Mouse (Mus musculus) embryonic facial prominence, embryonic 10.5 days (tissue): ENCODE results near the gene Ccno. TPM values are rescaled to one million over a fixed set of nuclear protein-coding genes. Genes with fewer than 3 reads are reported as not detected.

Experiments used
- DNase-seq: peaks from one replicate; pipeline ENCODE4 v3.0.0-alpha.2; 2017; ENCODE audit warnings: low spot score
- H3K27ac ChIP-seq: fragments of 300-500 bp; sonication (generic); replicated peaks from 2 replicates; pipeline ENCODE4 v1.5.1; 2016; ENCODE audit warnings: mild to moderate bottlenecking
- H3K27me3 ChIP-seq: fragments of 300-500 bp; sonication (generic); replicated peaks from 2 replicates; pipeline ENCODE4 v1.6.1; 2016; ENCODE audit warnings: low read depth, mild to moderate bottlenecking; ENCODE audit not compliant: poor library complexity, severe bottlenecking
- H3K36me3 ChIP-seq: fragments of 300-500 bp; sonication (generic); replicated peaks from 2 replicates; pipeline ENCODE4 v1.6.1; 2016; ENCODE audit warnings: mild to moderate bottlenecking, moderate library complexity
- H3K4me1 ChIP-seq: fragments of 300-500 bp; sonication (generic); 2 replicates; pipeline ENCODE4 v1.6.1; 2016
- H3K4me3 ChIP-seq: fragments of 300-500 bp; sonication (generic); 2 replicates; pipeline ENCODE4 v1.5.1; 2016; ENCODE audit warnings: mild to moderate bottlenecking, moderate library complexity
- H3K9me3 ChIP-seq: fragments of 300-500 bp; sonication (generic); 2 replicates; pipeline ENCODE4 v1.6.1; 2016; ENCODE audit warnings: mild to moderate bottlenecking
- WGBS: fragments of 180-500 bp; shearing (Covaris S2); methylation state at CpG from one replicate; pipeline ENCODE4 v1.1.7; 2016; 5-methylcytosine and 5-hydroxymethylcytosine counted together
- polyA plus RNA-seq: library from polyadenylated mRNA; unstranded; fragments of >200 nt; fragmentation: Nextera tagmentation; extraction: Ambion mirVana; gene quantifications from 2 replicates; pipeline ENCODE4 v1.2.1, GENCODE M21; 2016

Ccno gene
- polyA plus RNA-seq: 0.24 and 0.57 TPM in 2 replicates

DNA sequence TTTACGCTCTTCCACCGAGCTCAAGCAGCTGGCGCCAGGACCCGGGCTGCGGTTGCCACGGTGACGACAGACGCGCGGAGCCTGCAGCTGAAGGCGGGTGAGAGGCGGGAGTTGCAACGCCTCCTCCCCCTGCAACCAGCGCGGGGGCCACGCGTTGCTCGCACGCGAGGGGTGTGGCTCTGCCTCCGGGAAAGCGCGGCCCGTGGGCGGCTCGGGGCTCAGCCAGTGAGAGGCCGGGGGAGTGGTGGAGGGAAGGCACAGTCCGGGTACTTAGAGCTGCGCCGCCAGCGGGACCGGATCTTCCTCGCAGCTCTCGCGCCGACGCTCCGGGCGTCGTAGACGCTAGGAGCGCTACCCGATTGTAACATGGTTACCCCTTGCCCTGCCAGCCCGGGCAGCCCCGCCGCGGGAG lies at the start of gene Ccno:
Gene Ccno (plus strand): TSS at position 271 of the 412 bp plus-strand sequence.
- Histone ChIP-seq H3K36me3 (no peaks in the 10 kb centered on the region), H3K9me3 (no peaks in the 10 kb centered on the region), H3K27me3 (peaks cover 95% of the 10 kb centered on the region), H3K4me1 (peaks cover 44% of the 10 kb centered on the region), H3K4me3 (peak within 1 kb of the TSS; percentile 64), H3K27ac (peak within 1 kb of the TSS; percentile 40)
- under 1% methylated on average over 47 of the region's 47 CpGs for WGBS
- DNase-seq: peak; percentile 93

DNA sequence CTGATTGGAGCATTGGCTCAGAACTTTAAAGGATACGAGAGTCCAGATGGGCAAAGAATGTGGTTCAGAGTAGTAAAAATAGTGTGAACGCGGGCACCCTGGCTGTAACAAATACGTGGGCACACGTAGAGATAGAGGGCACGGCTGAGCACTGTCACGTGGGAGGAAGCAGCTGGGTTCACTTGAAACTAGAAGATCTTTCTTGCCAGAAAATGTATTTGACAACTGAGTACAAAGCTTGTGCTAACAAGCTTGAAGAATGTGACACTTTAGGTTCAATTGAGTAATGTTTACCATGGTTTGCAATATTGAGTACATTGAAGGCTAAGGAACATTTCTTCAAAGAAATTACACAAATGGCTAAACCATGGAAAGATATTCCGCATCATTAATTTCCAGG lies 49.5 kb upstream of the Ccno start:
- WGBS: 93% methylated on average over 8 of the region's 8 CpGs
- Histone ChIP-seq H3K36me3 (peaks cover 91% of the 10 kb centered on the region), H3K27ac (no peak overlapping the region), H3K4me3 (no peak overlapping the region), H3K27me3 (no peaks in the 10 kb centered on the region), H3K4me1 (no peaks in the 10 kb centered on the region), H3K9me3 (no peaks in the 10 kb centered on the region)
- no peak for DNase-seq

DNA sequence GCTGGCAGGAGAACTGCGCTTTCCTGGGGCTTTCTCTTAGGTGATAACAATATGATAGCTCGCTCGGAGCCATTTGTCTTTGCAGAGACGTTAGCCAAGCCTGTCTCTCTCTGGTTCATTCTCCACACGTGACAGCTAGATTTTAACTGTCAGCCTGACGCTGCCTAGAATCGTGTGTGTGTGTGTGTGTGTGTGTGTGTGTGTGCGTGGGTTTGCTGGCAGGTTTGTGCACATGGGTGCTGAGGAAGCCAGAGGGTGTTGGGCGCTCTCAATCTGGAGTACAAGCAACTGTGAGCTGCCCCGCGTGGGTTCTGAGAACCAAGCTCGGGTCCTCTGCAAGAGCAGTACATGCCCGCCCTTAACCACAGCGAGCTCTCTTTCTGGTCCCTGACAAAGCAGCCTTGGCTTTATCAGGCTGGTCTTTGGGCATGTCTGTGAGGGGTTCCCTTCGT lies 45.7 kb upstream of the Ccno start:
- Histone ChIP-seq H3K4me3 (no peak overlapping the region), H3K4me1 (no peaks in the 10 kb centered on the region), H3K9me3 (no peaks in the 10 kb centered on the region), H3K27me3 (no peaks in the 10 kb centered on the region), H3K36me3 (peaks cover 93% of the 10 kb centered on the region), H3K27ac (no peak overlapping the region)
- no peak for DNase-seq
- WGBS: 81% methylated on average over 15 of the region's 15 CpGs

DNA sequence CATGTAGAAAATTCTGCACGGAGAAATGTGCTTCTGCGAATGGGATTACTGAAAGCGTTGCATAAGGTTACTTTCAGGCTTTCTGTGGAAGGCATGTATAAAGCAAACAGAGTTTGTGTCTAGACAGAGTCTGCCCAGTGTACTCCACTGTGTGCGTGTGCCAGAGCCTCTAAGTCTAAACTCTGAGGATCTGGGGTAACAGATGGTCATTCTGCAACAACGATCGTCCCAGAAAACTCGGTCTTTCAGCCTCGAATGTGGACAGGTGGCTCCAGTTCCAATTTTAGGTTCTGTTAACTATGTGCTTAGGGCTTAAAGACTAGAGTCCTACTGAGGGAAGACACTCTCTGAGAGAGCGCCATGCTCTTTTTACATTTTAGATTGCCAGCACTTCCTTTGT lies 42.3 kb upstream of the Ccno start:
- H3K27ac ChIP-seq: no peak overlapping the region
- H3K4me3 ChIP-seq: no peak overlapping the region
- no peaks in the 10 kb centered on the region for H3K9me3 ChIP-seq
- peaks cover 92% of the 10 kb centered on the region for H3K36me3 ChIP-seq
- DNase-seq: no peak
- WGBS: 97% methylated on average over 9 of the region's 9 CpGs
- no peaks in the 10 kb centered on the region for H3K4me1 ChIP-seq
- H3K27me3 ChIP-seq: no peaks in the 10 kb centered on the region

DNA sequence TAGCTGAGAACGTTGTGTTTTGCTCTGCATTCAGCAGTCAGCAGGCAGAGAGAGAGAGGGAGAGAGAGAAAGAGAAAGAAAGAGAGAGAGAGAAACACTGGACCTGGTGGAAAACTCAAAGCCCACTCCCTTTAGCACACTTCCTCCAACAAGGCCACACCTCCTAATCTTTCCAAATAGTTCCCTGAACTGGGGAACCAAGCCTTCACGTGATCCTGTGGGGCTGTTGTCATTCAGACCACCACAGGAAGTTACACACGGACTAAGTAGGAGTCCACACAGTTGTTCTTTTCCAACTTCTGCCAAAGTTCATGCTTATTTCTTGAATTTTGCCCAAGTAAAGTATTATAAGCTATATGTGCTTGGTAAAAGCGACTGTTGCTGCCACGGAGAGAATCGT lies 41.7 kb upstream of the Ccno start:
- Histone ChIP-seq H3K27ac (no peak overlapping the region), H3K36me3 (peaks cover 92% of the 10 kb centered on the region), H3K4me3 (no peak overlapping the region), H3K27me3 (no peaks in the 10 kb centered on the region), H3K4me1 (no peaks in the 10 kb centered on the region), H3K9me3 (no peaks in the 10 kb centered on the region)
- DNase-seq: no peak
- 91% methylated on average over 6 of the region's 6 CpGs for WGBS

DNA sequence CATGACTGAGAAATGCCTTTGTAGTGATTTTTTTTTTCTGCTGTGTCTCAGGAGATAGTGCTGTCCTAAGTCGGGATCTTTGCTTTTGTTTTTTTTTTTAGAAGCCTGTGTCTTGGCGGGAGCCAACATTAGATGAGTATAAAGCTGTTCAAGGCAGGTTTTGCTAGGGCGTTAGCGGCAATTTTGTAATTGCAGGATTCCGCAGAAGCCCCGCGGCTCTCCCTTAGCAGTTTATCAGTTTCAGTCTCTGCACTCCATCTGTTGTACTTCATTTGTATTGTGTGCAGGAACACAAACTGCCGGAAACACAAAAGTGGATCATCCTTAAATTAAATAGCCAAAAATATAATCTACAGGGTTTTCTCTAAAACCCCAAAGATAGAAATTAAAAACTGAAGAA lies 33.5 kb upstream of the Ccno start:
- H3K27me3 ChIP-seq: no peaks in the 10 kb centered on the region
- no peak overlapping the region for H3K4me3 ChIP-seq
- no peak for DNase-seq
- WGBS: 95% methylated on average over 8 of the region's 8 CpGs
- H3K36me3 ChIP-seq: peaks cover 96% of the 10 kb centered on the region
- H3K27ac ChIP-seq: no peak overlapping the region
- no peaks in the 10 kb centered on the region for H3K4me1 ChIP-seq
- H3K9me3 ChIP-seq: no peaks in the 10 kb centered on the region

DNA sequence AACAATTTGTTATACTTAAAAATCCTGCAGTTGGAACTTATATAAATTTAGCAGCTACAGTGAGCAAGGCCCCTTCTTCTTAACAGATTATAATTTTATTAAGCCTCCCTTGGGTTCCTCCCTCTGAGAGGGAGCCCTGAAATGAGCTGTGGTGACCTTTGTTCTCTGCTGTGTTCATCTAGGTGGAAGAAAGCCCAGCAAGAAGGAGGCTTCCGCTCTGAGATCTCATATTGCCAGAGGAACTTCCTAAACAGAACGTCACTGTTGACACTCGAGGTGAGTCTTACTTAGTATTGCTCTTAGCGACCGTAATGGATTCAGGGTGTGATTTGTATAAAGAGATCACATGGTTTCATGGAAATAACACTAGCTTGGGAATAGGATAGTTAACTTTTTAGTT lies 24.5 kb upstream of the Ccno start:
- Histone ChIP-seq H3K27ac (no peak overlapping the region), H3K4me1 (no peaks in the 10 kb centered on the region), H3K4me3 (no peak overlapping the region), H3K27me3 (no peaks in the 10 kb centered on the region), H3K36me3 (peaks cover 80% of the 10 kb centered on the region), H3K9me3 (no peaks in the 10 kb centered on the region)
- DNase-seq: no peak
- WGBS: 84% methylated on average over 5 of the region's 5 CpGs

DNA sequence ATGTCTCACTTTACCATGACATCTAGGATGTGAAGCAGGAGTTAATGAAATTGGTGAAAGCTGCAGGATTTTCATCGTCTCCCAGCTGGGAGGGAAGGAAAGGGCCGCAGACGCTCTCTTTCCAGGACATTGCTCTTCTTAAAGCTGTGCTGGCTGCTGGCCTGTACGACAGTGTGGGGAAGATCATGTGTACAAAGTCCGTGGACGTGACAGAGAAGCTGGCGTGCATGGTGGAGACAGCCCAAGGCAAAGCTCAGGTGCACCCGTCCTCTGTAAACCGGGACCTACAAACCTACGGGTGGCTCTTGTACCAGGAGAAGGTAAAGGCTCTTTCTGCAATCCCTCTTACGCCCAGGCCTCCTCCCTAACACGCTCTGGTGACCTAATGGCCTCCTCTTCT lies 23.2 kb upstream of the Ccno start:
- 92% methylated on average over 12 of the region's 12 CpGs for WGBS
- DNase-seq: no peak

DNA sequence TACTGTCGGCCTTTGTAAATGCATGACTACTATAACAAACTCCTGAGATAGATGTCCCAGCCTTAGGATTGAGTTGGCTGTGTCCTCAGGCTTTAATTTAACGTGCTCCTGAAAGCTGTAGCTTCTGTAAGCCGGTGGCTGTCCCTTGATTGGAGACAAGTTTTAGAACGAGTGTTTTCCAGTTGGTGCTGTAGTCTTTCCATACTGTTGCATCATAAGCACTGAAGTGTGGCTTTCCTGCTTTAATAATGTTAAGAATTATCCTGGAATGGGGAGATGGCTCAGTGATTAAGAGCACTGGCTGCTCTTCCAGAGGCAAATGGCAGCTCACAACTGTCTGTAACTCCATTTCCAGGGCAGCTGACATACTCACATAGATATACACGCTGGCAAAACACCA lies 20.3 kb upstream of the Ccno start:
- peaks cover 68% of the 10 kb centered on the region for H3K36me3 ChIP-seq
- H3K27me3 ChIP-seq: no peaks in the 10 kb centered on the region
- no peaks in the 10 kb centered on the region for H3K9me3 ChIP-seq
- DNase-seq: no peak
- H3K4me1 ChIP-seq: no peaks in the 10 kb centered on the region
- no peak overlapping the region for H3K27ac ChIP-seq
- WGBS: 90% methylated on average over 5 of the region's 5 CpGs
- no peak overlapping the region for H3K4me3 ChIP-seq

More for the DNA sequence above, 23.2 kb upstream of the Ccno start:
- H3K36me3 ChIP-seq: peaks cover 81% of the 10 kb centered on the region
- H3K9me3 ChIP-seq: no peaks in the 10 kb centered on the region
- H3K27me3 ChIP-seq: no peaks in the 10 kb centered on the region
- H3K4me3 ChIP-seq: no peak overlapping the region
- H3K27ac ChIP-seq: no peak overlapping the region
- H3K4me1 ChIP-seq: no peaks in the 10 kb centered on the region

DNA sequence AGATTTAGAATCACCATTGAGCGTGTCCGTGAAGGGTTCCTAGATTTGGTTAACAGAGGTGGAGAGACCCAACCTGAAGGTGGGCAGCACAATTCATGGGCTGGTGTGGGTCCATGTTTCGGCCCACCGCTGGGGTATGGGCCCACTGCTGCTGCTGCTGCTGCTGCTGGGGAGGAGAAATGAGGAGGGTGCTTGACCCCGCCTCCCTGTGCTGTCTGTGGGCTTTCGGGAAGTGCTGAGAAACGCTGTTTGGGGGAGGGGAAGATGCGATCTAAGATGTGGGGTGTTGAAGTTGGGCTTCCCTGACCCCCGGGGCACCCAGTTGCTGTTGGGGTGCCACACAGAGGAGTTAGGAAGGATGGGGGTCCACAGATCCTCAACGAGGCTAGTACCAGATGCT lies 10.9 kb upstream of the Ccno start:
- Histone ChIP-seq H3K27ac (no peak overlapping the region), H3K4me3 (0 out of 2 replicates have a peak overlapping the region, but pooled peaks have one; percentile 26), H3K27me3 (peaks cover 42% of the 10 kb centered on the region), H3K4me1 (peaks cover 5% of the 10 kb centered on the region; the same call in 1 of the 2 replicates), H3K36me3 (no peaks in the 10 kb centered on the region), H3K9me3 (no peaks in the 10 kb centered on the region)
- no peak for DNase-seq
- WGBS: 38% methylated on average over 10 of the region's 10 CpGs

DNA sequence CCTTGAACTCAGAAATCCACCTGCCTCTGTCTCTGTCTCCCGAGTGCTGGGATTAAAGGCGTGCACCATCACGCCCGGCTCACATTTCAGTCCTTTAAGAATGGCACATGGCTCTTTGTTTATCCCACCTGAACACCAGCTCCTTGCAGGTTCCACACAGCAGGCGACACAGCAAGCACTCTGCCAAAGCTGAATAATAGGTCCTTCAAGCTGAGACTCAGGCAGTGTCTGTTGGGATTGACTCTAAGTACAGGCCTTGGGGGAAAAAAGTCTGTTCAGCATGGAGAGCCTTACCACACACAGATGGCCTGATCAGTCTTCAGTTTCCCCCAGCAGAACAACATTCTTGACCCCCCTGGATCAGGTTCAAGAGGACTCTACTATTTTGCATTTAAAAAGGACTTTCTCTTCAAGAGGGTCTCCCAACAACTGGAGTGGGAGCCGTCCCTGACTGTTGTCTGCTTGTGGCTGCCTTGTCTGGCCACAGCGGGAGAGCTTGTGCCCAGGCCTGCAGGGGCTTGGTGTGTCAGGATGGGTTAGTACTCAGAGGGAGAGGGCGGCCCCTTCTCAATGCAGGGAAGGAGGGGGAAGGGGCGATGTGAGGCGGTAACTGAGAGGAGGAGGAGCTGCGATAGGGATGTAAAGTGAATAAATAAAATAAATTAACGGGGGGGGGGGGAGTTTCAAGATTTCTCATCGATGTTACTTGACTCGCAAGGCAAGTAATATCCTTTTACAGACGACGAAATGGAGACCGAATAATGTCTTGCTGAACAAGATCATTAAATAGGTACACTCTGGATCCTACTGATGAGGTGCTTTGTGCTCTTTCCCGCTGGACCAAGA lies 1.8 kb upstream of the Ccno start:
- peaks cover 44% of the 10 kb centered on the region for H3K4me1 ChIP-seq
- 2% methylated on average over 18 of the region's 18 CpGs for WGBS
- peaks cover 94% of the 10 kb centered on the region for H3K27me3 ChIP-seq
- no peak overlapping the region for H3K27ac ChIP-seq
- peak; percentile 66 for DNase-seq
- peak overlapping the region; percentile 64 for H3K4me3 ChIP-seq
- no peaks in the 10 kb centered on the region for H3K9me3 ChIP-seq
- H3K36me3 ChIP-seq: no peaks in the 10 kb centered on the region

DNA sequence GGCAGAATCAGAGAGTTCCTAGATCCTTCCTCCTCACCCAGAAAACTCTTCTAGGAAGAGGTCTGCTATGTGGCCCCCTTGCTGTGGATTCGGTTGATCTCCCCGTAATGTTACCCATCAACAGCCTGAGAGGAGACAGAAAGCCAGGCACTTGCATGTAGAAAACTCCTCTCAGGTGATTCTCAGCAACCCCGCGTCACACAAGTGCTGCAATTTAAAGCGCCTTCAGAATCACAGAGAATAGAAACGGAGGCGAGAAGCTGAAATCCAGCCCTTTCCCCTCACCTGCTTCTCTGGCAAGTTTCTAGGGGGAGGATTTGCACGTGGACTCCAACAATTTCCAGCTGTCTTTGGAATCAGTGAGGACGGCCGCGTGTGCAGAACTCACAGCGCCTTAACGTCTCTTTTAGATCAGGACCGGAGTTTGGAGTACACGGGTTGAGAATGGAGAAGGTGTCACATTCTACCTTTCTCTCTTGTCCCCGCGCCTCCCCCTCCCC lies 1.1 kb upstream of the Ccno start:
- peaks cover 44% of the 10 kb centered on the region for H3K4me1 ChIP-seq
- peak overlapping the region; percentile 64 for H3K4me3 ChIP-seq
- H3K27ac ChIP-seq: no peak overlapping the region
- H3K36me3 ChIP-seq: no peaks in the 10 kb centered on the region
- under 1% methylated on average over 17 of the region's 17 CpGs for WGBS
- no peaks in the 10 kb centered on the region for H3K9me3 ChIP-seq
- peak; percentile 35 for DNase-seq
- peaks cover 95% of the 10 kb centered on the region for H3K27me3 ChIP-seq

DNA sequence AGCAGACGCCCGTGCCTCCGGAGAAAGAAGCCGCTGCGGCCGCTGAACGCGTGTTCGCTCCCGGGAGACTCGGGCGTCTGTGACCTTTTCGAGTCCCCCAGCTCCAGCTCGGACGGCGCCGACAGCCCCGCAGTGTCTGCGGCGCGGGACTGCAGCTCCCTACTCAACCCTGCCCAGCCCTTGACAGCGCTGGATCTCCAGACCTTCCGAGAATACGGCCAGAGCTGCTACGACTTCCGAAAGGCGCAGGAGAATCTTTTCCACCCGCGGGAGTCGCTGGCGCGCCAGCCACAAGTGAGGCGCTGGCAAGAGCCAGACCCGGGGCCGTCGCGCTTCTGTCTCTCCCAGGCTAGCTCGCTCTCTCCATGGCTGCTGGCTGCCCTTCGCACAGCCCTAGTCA lies 389 bp downstream of the Ccno start:
- WGBS: under 1% methylated on average over 39 of the region's 39 CpGs
- Histone ChIP-seq H3K36me3 (no peaks in the 10 kb centered on the region), H3K27ac (peak overlapping the region; percentile 40), H3K4me3 (peak overlapping the region; percentile 64), H3K27me3 (peaks cover 96% of the 10 kb centered on the region), H3K9me3 (no peaks in the 10 kb centered on the region), H3K4me1 (peaks cover 44% of the 10 kb centered on the region)
- DNase-seq: no peak
